Mouse (Mus musculus) G1E (cell line): Measurements from ENCODE around the gene Cdh5.

Source experiments
- CTCF ChIP-seq: IDR thresholded peaks from 2 replicates; pipeline ENCODE4 v1.5.1; 2012; ENCODE audit warnings: low read depth, low read length, inconsistent platforms, mixed read lengths
- TAL1 ChIP-seq: conservative IDR thresholded peaks from 2 replicates; pipeline ENCODE4 v1.6.1; 2012; ENCODE audit warnings: low read depth, low read length, inconsistent platforms, mixed read lengths

DNA sequence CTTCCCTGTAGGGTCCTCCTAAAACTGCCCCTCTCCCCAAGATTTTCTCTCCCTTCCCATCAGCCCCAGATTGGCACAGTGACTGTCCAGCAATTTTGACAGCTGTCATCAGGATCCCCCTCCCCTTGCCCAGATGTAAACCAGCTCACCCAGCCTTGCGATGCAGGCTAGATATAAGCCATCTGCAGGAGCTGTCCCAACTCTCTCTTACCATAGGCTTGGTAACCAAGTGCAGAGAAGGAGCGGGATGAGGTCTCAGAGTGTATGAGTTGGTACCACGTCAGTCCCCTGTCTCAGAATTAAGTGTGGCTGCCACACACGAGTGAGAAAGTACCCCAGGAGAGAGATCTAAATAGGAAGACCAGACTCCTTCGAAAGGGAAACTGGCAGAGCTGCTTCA is 87.0 kb downstream of the Cdh5 start:
- TF ChIP-seq CTCF: no peak
- no peak for TF ChIP-seq TAL1
